Mouse (Mus musculus) hindbrain, embryonic 15.5 days (tissue): ENCODE results near the gene Gm17657. TPM values are rescaled to one million over a fixed set of nuclear protein-coding genes. Genes with fewer than 3 reads are reported as not detected.

Experiments
- ATAC-seq: fragments of 200-750 bp; cut with Nextera tagmentation; 2 replicates; pipeline ENCODE4 v1.8.0; 2017; ENCODE audit warnings: low read depth, moderate number of reproducible peaks, moderate TSS enrichment; ENCODE audit not compliant: low FRiP score
- H3K27ac ChIP-seq: fragments of 300-500 bp; sonication (generic); replicated peaks from 2 replicates; pipeline ENCODE4 v1.5.1; 2015; ENCODE audit warnings: mild to moderate bottlenecking, inconsistent platforms
- H3K27me3 ChIP-seq: fragments of 300-500 bp; sonication (generic); 2 replicates; pipeline ENCODE4 v1.6.1; 2015; ENCODE audit warnings: control low read depth, inconsistent platforms
- H3K36me3 ChIP-seq: fragments of 300-500 bp; sonication (generic); 2 replicates; pipeline ENCODE4 v1.6.1; 2015; ENCODE audit warnings: control low read depth, inconsistent platforms
- H3K4me1 ChIP-seq: fragments of 300-500 bp; sonication (generic); replicated peaks from 2 replicates; pipeline ENCODE4 v1.6.1; 2015; ENCODE audit warnings: control low read depth, inconsistent platforms
- H3K4me2 ChIP-seq: fragments of 300-500 bp; sonication (generic); 2 replicates; pipeline ENCODE4 v1.6.1; 2015; ENCODE audit warnings: moderate library complexity, mild to moderate bottlenecking, inconsistent platforms
- H3K4me3 ChIP-seq: fragments of 300-500 bp; sonication (generic); 2 replicates; pipeline ENCODE4 v1.5.1; 2015; ENCODE audit warnings: mild to moderate bottlenecking, inconsistent platforms
- H3K9ac ChIP-seq: fragments of 300-500 bp; sonication (generic); 2 replicates; pipeline ENCODE4 v1.6.1; 2015; ENCODE audit warnings: inconsistent platforms
- H3K9me3 ChIP-seq: fragments of 300-500 bp; sonication (generic); 2 replicates; pipeline ENCODE4 v1.6.1; 2016; ENCODE audit warnings: control low read depth, inconsistent platforms
- WGBS: fragments of 180-500 bp; shearing (Covaris S2); methylation state at CpG from one replicate; pipeline ENCODE4 v1.1.7; 2015; 5-methylcytosine and 5-hydroxymethylcytosine counted together
- polyA plus RNA-seq: library from polyadenylated mRNA; unstranded; fragments of >200 nt; fragmentation: Nextera tagmentation; extraction: Ambion mirVana; gene quantifications from 2 replicates; pipeline ENCODE4 v1.2.1, GENCODE M21; 2015

Gm17657 gene
- 0.17 TPM in 1 of 2 replicates, not detected in the other for polyA plus RNA-seq

DNA sequence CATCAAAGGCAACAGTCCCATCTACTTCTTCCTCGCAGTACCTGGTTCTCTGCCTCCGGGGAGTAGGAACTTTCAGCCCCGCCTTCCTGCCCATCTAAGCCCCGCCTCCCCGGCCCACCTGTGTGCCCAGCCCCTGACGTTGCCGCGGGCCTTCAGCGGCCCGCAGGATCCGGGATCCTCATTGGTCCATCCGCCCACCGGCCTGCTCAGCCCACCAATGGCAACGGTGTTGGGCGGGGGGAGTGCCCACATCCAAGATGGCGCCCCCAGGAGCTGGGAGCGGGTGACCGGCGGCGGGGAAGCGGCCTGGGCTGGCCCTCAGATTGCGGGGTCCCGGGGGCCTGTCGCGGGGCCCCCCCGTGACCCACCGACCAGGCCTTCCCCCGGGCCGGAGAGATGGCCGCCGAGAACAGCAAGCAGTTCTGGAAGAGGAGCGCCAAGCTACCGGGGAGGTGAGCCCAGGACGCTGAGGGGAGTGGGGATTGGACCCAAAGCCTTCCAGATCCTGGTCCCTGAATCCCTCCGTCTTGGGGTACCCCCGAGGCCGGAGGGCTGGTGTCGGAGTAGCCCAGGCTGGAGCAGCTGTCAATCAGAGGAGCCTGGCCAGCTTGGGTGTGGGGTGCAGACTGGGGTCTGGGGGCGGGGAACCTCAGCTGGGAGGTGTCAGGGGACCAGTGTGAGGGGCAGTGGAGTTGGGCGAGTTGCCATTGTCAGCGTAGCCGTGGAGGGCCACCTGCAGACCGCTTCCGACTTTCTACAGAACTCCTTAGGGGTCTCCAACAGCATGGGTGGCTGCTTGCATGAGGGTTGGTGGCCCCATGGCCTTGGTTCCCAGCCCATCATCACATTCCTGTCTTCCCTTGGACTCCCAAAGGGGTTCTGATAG is at the start of gene Gm17657, which contains the start of gene Tbc1d22b:
Gene Gm17657, minus strand, starts transcription at position 96 of the 886 bp plus-strand sequence.
Gene Tbc1d22b, plus strand, starts transcription at position 243 of the 886 bp plus-strand sequence.
- Histone ChIP-seq H3K4me2 (peak within 1 kb of the TSS; percentile 85), H3K27ac (peak within 1 kb of the TSS; percentile 44), H3K4me1 (peaks cover 21% of the 10 kb centered on the region), H3K9ac (peak within 1 kb of the TSS; percentile 82), H3K4me3 (peak within 1 kb of the TSS; percentile 71), H3K9me3 (no peaks in the 10 kb centered on the region), H3K27me3 (no peaks in the 10 kb centered on the region), H3K36me3 (no peaks in the 10 kb centered on the region)
- under 1% methylated on average over 44 of the region's 44 CpGs for WGBS
- ATAC-seq, result peak; percentile 98

DNA sequence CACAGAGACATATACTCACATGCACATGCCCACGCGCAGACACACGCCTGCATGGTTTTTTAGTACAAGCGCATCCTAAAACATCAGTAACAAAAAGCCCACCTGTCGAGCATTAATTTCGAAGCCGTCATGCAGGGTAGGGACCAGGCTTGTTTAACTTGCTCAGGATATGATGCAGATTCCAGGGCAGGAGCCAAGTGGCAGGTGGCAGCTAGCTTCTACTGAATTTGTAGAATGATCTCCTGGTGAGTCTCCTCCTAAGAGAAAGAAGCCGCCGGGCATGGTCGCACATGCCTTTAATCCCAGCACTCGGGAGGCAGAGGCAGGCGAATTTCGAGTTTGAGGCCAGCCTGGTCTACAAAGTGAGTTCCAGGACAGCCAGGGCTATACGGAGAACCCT is 49.6 kb upstream of the Gm17657 start:
- WGBS, result 93% methylated on average over 14 of the region's 14 CpGs
- no peaks in the 10 kb centered on the region for H3K27me3 ChIP-seq
- peaks cover 18% of the 10 kb centered on the region for H3K36me3 ChIP-seq
- H3K9me3 ChIP-seq, result no peaks in the 10 kb centered on the region
- no peak overlapping the region for H3K4me3 ChIP-seq
- ATAC-seq, result no peak
- H3K4me1 ChIP-seq, result peaks cover 13% of the 10 kb centered on the region
- no peak overlapping the region for H3K4me2 ChIP-seq
- no peak overlapping the region for H3K27ac ChIP-seq
- H3K9ac ChIP-seq, result no peak overlapping the region

DNA sequence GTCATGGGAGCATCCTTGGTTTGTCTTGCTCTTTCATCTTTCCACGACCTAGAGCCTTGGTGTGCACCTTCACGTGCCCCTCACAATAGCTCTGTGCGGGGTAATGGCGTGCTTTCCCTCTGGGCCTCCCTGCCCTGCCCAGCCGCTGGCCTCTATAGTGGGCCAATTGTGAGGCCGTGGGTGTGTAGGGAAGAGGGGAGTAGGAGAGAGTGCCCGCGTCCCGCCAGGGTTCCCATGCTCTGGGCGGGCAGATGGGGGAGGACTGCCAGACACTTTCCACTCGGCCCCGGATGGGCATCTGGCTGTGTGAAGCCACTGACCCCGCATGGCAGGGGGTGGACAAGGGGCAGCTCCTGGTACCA is 47.3 kb upstream of the Gm17657 start:
- Histone ChIP-seq H3K36me3 (peaks cover 12% of the 10 kb centered on the region), H3K9me3 (no peaks in the 10 kb centered on the region), H3K4me3 (no peak overlapping the region), H3K9ac (no peak overlapping the region), H3K27me3 (no peaks in the 10 kb centered on the region), H3K4me1 (peaks cover 13% of the 10 kb centered on the region), H3K27ac (no peak overlapping the region), H3K4me2 (no peak overlapping the region)
- ATAC-seq, result no peak
- 49% methylated on average over 13 of the region's 13 CpGs for WGBS

DNA sequence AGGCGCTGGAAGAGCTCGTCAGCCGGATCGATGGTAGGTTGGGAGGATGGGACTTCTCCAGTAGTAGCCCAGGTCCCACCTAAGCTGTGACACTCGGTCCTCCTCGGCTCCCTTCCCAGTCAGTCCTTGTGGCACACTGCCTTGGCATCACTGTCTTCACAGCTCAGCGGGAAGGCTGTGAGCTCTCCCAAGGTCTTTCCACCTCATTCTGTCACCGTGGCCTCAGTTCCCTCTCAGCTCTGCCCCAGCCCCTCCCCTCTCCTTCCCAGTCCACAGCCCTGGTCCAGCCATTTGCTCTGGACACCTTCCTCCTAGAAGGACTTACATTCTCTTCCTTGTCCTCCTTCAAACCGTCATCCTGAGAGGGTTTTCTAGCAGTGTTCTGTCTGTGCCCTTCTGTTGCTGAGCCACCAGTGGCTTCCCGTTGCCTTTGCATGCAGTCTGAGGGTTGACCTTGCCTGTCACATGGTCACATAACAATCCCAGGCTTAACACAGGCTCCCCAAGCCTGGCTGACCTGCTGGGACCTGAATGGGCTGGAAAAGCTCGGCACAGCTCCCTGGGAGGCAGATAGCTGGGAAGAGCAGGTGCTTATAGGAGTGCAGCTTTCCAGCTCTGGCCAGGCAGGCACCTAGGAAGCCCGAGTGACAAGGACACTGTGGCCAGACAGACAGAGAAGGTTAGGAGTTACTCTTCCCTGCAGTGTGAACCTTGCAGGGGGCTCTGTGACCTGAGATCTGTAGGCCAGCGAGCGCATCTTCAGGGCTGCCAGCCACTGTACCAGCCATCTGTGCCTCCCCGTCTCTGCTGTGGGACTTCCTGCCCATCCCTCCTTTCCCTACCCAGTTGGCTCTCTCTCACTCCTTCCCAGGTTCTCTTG is 46.7 kb upstream of the Gm17657 start:
- H3K9me3 ChIP-seq, result no peaks in the 10 kb centered on the region
- no peak overlapping the region for H3K9ac ChIP-seq
- no peak overlapping the region for H3K27ac ChIP-seq
- peaks cover 13% of the 10 kb centered on the region for H3K4me1 ChIP-seq
- H3K36me3 ChIP-seq, result peaks cover 10% of the 10 kb centered on the region
- no peaks in the 10 kb centered on the region for H3K27me3 ChIP-seq
- peak; percentile 25; the same call in 1 of the 2 replicates for ATAC-seq
- H3K4me3 ChIP-seq, result no peak overlapping the region
- H3K4me2 ChIP-seq, result no peak overlapping the region
- 69% methylated on average over 15 of the region's 15 CpGs for WGBS

DNA sequence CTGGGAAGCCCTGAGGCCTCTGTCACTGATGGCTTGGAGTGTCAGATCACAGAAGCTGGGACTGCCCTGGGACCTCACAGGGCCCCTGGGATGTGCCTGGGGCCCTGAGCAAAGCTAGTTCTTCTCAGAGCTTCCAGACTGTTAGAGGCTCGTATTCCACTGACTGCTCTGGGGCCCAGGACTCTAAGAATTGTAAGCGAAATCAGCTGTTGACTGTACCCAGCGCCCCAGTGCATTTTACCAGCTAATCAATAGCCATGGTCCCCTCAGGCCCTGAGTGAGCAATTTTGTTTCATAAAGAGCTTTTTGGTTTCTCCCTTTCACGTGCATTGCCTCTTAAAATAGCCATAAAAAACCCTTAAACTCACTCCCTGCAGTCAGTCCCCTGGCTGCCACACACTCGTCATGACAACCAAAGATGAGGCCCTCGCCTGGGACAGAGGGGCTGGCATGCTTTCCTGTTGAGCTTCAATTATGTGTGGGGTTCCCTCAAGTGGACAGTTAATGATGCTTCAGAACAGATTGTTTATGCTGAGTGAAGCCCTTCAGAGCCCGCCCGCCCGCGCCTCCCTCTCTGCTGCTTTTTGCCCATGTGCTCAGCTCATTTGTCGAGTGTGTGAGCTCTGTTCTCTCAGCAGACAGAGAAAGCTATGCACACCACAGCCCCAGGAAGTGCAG is 39.9 kb upstream of the Gm17657 start:
- no peaks in the 10 kb centered on the region; the same call in 1 of the 2 replicates for H3K36me3 ChIP-seq
- no peaks in the 10 kb centered on the region for H3K27me3 ChIP-seq
- 0 out of 2 replicates have a peak overlapping the region, but pooled peaks have one; percentile 7 for H3K4me2 ChIP-seq
- H3K9ac ChIP-seq, result no peak overlapping the region
- no peak overlapping the region for H3K4me3 ChIP-seq
- peaks cover 19% of the 10 kb centered on the region for H3K4me1 ChIP-seq
- 25% methylated on average over 11 of the region's 11 CpGs for WGBS
- no peaks in the 10 kb centered on the region for H3K9me3 ChIP-seq
- ATAC-seq, result peak; percentile 79; the same call in 1 of the 2 replicates
- H3K27ac ChIP-seq, result peak overlapping the region; percentile 71

DNA sequence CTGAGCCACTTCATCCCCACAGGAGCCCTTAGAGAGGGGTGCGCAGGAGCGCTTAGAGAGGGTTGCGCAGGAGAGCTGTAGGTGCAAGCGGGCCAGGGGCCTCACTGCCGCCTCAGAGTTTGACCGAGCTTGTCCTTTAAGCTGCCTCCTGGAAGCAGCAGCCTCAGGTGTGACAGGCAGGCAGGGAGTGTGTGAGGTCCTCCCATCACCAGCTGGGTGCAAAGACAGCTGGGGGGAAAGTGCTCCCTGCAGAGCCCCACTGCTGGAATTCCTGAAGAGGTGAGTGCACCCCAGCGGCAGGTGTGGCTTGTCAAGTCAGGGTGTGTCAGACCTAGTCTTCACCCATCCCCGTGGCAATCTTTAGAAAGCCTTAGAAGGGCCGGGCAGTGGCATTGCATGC is 37.5 kb upstream of the Gm17657 start:
- 90% methylated on average over 9 of the region's 9 CpGs for WGBS
- ATAC-seq, result no peak
- no peaks in the 10 kb centered on the region for H3K9me3 ChIP-seq

DNA sequence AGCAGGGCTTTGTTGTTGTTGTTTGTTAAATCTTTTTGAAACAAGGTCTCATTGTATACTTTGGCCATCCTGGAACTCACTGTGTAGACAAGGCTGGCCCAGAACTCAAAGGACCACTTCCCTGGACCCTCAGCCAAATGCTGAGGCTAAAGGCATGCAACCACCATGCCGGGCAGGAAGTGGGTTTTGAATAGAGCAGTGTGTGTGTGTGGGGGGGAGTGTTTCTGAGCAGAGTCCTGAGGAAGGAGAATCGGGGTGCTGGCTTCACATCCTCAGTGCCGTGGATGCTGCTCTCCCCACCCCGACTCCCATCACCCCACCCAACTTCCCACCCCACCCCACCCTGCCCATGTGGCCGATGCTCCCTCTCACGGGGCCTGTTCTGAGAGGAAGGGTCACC is 36.0 kb upstream of the Gm17657 start:
- Histone ChIP-seq H3K4me3 (no peak overlapping the region), H3K4me2 (no peak overlapping the region), H3K27me3 (no peaks in the 10 kb centered on the region), H3K9ac (no peak overlapping the region), H3K27ac (no peak overlapping the region), H3K9me3 (no peaks in the 10 kb centered on the region), H3K4me1 (peaks cover 19% of the 10 kb centered on the region), H3K36me3 (peaks cover 4% of the 10 kb centered on the region)
- 92% methylated on average over 6 of the region's 6 CpGs for WGBS
- ATAC-seq, result no peak

More for the DNA sequence above, 37.5 kb upstream of the Gm17657 start:
- Histone ChIP-seq H3K27me3 (no peaks in the 10 kb centered on the region), H3K4me3 (no peak overlapping the region), H3K9ac (no peak overlapping the region), H3K4me2 (no peak overlapping the region), H3K4me1 (peaks cover 19% of the 10 kb centered on the region), H3K27ac (no peak overlapping the region), H3K36me3 (peaks cover 1% of the 10 kb centered on the region)

DNA sequence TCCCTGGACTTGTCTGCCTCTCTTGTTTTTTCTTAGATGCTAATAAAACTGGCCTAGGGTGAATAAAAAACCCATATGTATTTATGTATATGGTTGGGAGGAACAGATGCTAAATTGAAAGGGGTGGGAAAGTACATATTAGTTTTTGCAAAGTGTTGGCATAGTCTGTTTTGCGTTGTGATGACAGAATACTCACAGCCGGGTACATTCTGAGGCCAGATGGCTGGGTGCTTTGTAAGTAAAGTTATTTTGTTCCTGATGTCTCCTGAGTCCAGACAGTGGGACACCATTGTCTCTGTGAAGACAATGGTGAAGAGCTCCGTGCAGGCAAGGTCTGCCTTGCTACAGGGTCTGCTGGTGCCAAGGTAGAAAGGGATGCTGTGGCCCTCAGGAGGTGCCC is 35.3 kb upstream of the Gm17657 start:
- ATAC-seq, result no peak

DNA sequence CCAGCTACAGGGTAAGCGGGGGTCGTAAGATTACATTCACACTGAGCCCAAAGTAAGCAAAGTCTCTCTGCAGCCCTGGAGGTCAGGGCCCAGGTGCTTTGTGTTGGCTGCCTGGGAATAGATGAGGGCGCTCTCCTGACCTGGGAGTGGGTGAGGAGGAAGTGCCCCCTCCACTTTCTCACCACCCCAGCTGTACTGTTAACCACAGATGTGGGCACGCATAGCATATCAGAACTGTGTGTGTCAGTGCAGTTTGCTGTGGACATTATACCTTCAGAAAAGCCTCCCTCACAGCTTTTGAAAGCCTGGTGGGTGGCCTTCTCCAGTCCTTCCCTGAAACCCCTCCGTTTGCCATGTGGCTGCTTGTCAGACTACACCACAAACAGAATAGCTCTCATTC is 34.9 kb upstream of the Gm17657 start:
- peaks cover 9% of the 10 kb centered on the region for H3K4me1 ChIP-seq
- no peak overlapping the region for H3K27ac ChIP-seq
- WGBS, result 84% methylated on average over 5 of the region's 5 CpGs
- H3K4me2 ChIP-seq, result no peak overlapping the region
- H3K9me3 ChIP-seq, result no peaks in the 10 kb centered on the region
- no peaks in the 10 kb centered on the region for H3K27me3 ChIP-seq
- H3K4me3 ChIP-seq, result no peak overlapping the region
- no peak for ATAC-seq
- H3K9ac ChIP-seq, result no peak overlapping the region
- H3K36me3 ChIP-seq, result peaks cover 9% of the 10 kb centered on the region

More for the DNA sequence above, 35.3 kb upstream of the Gm17657 start:
- WGBS, result 58% methylated on average over 3 of the region's 3 CpGs
- Histone ChIP-seq H3K36me3 (peaks cover 9% of the 10 kb centered on the region), H3K27me3 (no peaks in the 10 kb centered on the region), H3K27ac (no peak overlapping the region), H3K9me3 (no peaks in the 10 kb centered on the region), H3K9ac (no peak overlapping the region), H3K4me1 (peaks cover 13% of the 10 kb centered on the region), H3K4me2 (no peak overlapping the region), H3K4me3 (no peak overlapping the region)

DNA sequence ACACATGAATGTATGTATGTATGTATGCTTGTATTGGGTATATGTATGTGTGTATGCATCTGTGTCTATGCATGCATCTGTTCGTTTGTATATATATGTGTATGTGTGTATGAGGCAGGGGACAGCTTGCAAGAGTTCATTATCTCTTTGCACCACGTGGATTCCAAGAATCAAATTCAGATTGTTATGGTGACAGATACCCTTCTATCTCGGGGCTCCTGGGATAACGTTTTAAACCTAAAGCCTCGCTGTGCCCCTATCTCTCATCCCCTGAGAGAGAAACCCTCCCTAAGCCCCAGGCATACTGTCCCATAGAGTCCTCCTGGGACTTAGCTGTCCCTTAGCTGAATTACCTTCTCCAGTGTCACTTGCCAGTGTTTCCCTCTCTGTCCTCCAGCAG is 34.1 kb upstream of the Gm17657 start:
- H3K27ac ChIP-seq, result no peak overlapping the region
- 89% methylated on average over 5 of the region's 5 CpGs for WGBS
- H3K27me3 ChIP-seq, result no peaks in the 10 kb centered on the region
- no peak overlapping the region for H3K4me3 ChIP-seq
- peaks cover 2% of the 10 kb centered on the region for H3K4me1 ChIP-seq
- H3K9me3 ChIP-seq, result no peaks in the 10 kb centered on the region
- ATAC-seq, result no peak
- H3K4me2 ChIP-seq, result no peak overlapping the region
- H3K9ac ChIP-seq, result no peak overlapping the region
- peaks cover 15% of the 10 kb centered on the region for H3K36me3 ChIP-seq

DNA sequence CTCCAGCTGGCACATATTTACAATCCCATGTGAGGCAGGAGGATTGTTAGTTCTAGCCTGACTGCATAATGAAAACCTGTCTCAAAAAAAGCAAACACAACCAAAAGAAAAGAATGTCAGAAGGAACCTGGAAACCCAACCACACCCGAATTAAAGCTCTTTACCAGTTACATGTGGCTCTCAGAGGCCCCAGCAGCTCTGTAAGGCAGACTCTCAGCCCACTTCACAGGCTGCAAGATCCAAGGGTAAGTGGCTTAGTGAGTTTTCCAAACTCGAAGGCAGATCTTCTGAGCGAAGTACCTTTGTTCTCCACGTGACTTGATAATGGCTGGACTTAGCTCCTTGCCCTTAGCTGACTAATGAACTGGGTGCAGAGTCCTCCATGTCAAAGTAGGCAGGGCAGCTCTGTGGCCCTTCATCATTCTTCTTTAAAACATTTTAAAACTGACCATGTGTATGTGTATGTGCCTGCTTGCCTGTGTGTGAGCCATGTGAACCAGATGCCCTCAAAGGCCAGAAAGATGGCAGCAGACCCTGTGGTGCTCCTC is 30.2 kb upstream of the Gm17657 start:
- 92% methylated on average over 4 of the region's 4 CpGs for WGBS
- Histone ChIP-seq H3K36me3 (peaks cover 47% of the 10 kb centered on the region), H3K27ac (no peak overlapping the region), H3K4me1 (no peaks in the 10 kb centered on the region), H3K27me3 (no peaks in the 10 kb centered on the region), H3K9ac (no peak overlapping the region), H3K4me2 (no peak overlapping the region), H3K4me3 (no peak overlapping the region), H3K9me3 (no peaks in the 10 kb centered on the region)
- ATAC-seq, result no peak
